Mouse (Mus musculus): ENCODE measurements around the gene Rfx1.

DNA sequence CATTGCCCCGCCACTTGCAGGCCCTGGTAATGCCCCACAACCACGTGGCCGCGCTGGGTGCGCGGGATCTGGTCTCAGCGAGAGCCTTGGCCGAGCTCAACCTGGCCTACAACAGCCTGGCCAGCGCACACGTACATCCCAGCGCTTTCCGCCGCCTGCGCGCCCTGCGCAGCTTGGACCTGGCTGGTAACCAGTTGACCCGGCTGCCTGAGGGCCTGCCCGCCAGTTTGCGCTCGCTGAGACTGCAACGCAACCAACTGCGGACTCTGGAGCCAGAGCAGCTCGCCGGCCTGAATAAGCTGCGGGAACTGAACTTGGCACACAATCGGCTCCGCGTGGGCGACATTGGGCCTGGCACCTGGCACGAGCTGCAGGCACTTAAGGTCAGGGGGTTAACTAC is 64.2 kb downstream of the Rfx1 start:
- no peak for TF ChIP-seq POLR2A (IDR thresholded peaks at IDR 0.05; ENCODE audit: low read depth, low read length)
- TF ChIP-seq CTCF (IDR thresholded peaks at IDR 0.05; ENCODE audit: extremely low read depth, insufficient read depth, insufficient read length, insufficient replicate concordance) = no peak
